Mouse (Mus musculus): Measurements from ENCODE around the gene Elmo2. TPM values are rescaled to one million over a fixed set of nuclear protein-coding genes. Genes with fewer than 3 reads are reported as not detected.

Gene Elmo2
- total RNA-seq, 2 experiments from 2014 or later = 191 to 202 TPM

GRCm38 (mm10) chr2:165325521-165326303 lies 567 bp downstream of the Elmo2 start:
- DNase-seq (ENCODE audit: extremely low spot score in 1 of 2, low spot score in 1 of 2) = no peak

GRCm38 (mm10) chr2:165323928-165324327 lies 2.4 kb downstream of the Elmo2 start:
- DNase-seq (ENCODE audit: extremely low spot score in 1 of 2, low spot score in 1 of 2) = no peak

DNA sequence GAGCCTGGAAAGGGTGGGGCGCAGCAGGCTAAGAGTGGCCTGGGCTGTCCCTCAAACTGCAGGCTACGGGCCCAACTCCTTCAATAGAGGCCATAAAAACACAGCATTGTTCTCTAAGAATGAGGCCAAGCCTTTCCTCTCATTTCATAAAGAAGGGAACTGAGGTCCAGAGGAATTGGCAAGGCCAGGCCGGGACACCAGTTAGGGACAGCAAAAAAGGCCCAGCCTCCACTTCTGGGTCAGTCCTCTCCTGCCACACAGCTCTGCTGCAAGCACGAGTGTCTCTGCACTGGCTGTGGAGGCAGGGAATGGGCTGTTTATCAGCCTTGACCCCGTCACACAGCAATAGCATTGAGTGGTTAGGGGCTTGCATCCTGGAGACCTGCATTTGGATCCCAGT lies 2.8 kb downstream of the Elmo2 start:
- no peak for DNase-seq (ENCODE audit: extremely low spot score in 1 of 2, low spot score in 1 of 2)

GRCm38 (mm10) chr2:165321981-165322735 lies 4.1 kb downstream of the Elmo2 start:
- no peak for DNase-seq (ENCODE audit: extremely low spot score in 1 of 2, low spot score in 1 of 2)

- DNase-seq (ENCODE audit: extremely low spot score in 1 of 2, low spot score in 1 of 2) = no peak
These were observed 4.8 kb downstream of the Elmo2 start for GRCm38 (mm10) chr2:165321381-165321888.

- no peak for DNase-seq (ENCODE audit: extremely low spot score in 1 of 2, low spot score in 1 of 2)
These were observed 5.6 kb downstream of the Elmo2 start for GRCm38 (mm10) chr2:165320531-165321150.

GRCm38 (mm10) chr2:165319503-165319902 lies 6.8 kb downstream of the Elmo2 start:
- no peak for DNase-seq (ENCODE audit: extremely low spot score in 1 of 2, low spot score in 1 of 2)

DNA sequence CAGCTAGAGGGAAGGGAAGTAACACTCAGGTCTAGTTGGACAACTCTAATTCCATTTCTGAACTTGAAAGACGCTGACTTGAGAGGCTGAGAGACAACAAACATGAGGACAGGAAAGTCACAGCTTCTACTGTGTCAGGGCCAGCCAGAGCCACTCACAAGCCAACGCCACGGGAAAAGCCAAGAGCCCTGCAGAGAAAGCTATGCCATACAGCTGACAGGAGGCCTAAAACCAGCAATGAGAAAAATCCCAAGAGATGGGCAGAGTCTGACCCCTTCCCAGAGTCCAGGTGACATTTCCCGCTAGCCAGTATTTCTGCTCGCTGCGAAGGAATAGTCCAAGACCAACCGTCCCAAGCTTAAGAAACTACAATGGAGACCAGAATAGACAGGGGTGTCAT lies 7.3 kb downstream of the Elmo2 start:
- no peak for DNase-seq (ENCODE audit: extremely low spot score in 1 of 2, low spot score in 1 of 2)

- no peak for DNase-seq (ENCODE audit: extremely low spot score in 1 of 2, low spot score in 1 of 2)
These were observed 8.5 kb downstream of the Elmo2 start for GRCm38 (mm10) chr2:165317621-165318263.

DNA sequence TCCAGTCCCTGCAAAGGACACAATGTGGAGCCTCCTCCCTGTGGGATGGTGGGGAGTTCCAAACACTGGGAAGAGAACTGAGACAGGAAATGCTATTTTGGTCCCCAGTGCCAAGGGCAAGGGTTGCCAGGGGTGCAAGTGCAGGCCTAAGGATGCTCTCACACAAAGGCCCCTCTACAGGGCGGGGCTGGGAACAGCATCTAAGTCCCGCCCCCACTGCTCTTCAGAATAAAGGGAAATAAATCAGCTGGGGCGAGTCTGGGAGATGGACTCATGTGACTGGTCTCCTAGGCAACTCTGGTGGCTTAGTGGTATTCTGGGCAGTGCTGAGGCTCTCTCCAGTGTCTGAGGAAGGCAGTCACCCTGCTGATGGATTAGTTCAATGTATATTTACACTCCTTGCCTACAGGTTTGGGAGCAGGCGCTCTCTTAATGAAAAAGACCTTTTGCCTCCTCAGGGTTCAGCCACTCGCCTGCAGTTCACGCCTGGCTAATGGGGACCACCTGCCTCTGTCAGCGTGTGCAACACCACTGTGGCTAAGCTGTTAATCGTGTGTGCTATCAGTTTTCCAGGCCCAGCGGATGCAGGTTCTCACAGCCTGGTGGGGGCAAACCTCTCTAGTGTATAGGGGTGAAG lies 9.3 kb downstream of the Elmo2 start:
- peak in 1 of 2 experiments; percentile 52 for DNase-seq (ENCODE audit: extremely low spot score in 1 of 2, low spot score in 1 of 2)

DNA sequence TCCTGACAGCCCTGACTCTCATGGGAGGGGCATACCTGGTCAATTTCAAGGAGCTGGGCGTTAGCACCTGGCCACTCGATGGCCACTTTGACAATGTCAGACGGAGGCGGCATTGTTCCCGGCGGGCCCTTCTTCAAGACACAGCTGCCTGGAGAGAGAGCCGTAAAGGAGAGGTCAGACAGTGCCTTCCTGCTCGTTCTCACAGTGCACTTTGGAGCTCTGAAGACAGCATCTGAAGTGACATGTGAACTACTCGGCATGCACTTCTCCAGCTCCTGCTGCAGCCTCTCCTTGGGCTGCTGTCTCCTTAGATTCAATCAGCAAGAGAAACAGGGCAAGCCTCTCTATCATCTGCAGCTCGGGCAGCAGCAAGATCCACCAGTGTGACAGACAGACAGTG lies 10.1 kb downstream of the Elmo2 start:
- no peak for DNase-seq (ENCODE audit: extremely low spot score in 1 of 2, low spot score in 1 of 2)

DNA sequence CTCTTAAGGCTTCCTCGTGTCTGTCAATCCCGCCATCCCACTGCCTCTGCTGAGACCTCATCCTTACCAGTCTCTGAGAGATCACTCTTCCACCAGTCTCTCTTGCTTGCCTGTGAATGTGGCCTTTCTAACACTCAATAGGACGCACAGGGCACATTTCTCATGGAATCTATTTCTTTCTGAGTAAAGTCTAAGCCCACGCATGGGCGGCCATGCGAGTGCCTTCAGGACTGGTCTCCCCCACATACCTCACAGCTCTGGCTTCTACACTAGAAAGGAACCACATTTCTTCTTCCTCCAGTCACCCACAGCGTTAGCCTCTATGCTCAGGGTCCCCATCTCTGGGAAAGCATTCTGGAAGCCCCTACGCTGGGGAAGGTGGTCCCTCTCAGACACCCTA lies 12.1 kb downstream of the Elmo2 start:
- no peak for DNase-seq (ENCODE audit: extremely low spot score in 1 of 2, low spot score in 1 of 2)

DNA sequence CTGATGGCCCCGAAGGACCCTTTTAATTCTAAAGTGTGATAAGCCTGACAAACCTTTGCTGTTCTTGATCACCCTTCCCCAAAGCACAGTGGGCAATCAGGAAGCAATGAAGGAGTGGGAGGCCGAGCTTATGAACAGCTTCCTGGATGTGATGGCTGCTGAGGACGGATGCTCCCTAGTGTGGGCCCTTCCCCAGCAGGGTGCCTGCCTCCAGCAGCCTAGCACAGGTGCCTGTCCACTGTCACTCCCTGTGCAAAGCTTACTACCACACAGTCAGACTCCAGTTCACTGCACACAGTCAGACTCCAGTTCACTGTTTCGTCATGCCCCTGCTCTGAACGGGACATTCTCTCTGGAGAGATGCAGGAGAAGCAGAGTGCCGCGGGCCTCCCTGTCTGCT lies 13.9 kb downstream of the Elmo2 start:
- no peak for DNase-seq (ENCODE audit: extremely low spot score in 1 of 2, low spot score in 1 of 2)

DNA sequence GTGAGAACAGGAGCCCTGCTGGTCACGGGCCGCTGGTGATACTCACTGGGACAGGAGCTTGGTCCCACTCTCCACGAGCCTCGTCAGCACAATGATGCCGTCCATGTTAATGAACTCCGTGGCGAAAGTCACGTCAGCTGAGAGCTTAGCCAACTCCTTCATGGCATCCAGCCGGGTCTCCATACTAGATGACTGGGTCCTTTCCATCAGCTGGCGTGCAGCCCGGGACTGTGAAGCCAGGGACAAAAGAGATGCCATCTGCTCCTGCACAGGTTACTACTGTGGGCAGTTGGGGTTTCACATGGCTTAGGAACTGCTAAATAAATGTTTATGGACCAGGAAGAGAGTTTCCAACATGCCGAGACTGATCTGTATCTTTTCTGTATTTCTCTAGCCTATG lies 14.7 kb downstream of the Elmo2 start:
- no peak for DNase-seq (ENCODE audit: extremely low spot score in 1 of 2, low spot score in 1 of 2)

DNA sequence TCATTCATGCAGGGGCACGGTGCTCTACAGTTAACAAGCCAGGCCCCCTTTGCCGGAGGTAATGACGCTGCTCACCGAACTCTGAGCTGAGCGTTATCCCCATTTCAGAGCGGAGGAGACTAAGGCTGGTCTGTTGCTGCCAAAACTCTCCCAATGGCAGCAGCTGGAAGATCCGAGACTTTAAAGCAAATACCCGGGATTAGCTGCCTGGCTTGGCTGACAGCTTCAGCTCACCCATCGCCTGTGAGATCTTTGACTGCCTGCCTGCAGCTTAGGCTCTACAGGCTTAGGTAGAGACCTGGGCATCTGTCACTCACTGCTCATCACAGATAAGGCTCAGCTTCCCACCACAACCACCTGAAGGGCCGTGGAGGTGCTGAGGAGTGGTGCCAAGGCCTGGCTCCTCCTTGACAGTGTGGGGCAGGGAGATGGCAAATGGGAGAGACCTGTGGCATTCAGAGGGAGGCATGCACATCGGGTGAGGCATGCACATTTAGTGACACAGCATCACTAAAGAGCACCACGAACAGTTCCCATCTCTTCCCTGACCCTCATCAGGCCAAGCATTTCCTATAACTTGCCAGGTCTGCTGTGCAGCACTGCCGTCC lies 15.4 kb downstream of the Elmo2 start:
- DNase-seq (ENCODE audit: extremely low spot score in 1 of 2, low spot score in 1 of 2) = no peak

DNA sequence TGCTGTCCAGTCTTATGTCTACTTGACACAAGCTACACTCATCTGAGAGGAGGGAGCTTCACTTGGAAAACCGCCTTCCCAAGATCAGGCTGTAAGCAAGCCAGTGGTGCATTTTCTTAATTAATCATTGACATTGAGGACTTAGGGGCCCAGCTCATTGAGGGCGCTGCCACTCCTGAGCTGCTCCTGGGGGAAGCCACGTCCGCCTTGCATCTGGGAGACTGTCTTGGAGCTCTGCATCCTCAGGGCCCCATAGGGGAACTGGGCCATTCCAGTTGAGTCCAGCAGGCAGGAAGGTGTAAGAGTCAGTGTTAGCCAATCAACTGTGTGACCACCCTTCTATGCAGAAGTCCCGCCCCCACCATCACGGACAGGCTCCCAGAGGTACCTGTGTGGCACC lies 18.5 kb downstream of the Elmo2 start:
- no peak for DNase-seq (ENCODE audit: extremely low spot score in 1 of 2, low spot score in 1 of 2)

GRCm38 (mm10) chr2:165305438-165305837 lies 20.8 kb downstream of the Elmo2 start:
- DNase-seq (ENCODE audit: extremely low spot score in 1 of 2, low spot score in 1 of 2) = no peak

- DNase-seq (ENCODE audit: extremely low spot score in 1 of 2, low spot score in 1 of 2) = no peak
These were observed 21.5 kb downstream of the Elmo2 start for GRCm38 (mm10) chr2:165304819-165305218.

GRCm38 (mm10) chr2:165303354-165304012 lies 22.8 kb downstream of the Elmo2 start:
- no peak for DNase-seq (ENCODE audit: extremely low spot score in 1 of 2, low spot score in 1 of 2)
